Mouse (Mus musculus) intestine, postnatal 0 days (tissue): ENCODE results near the gene Gm10392. TPM values are rescaled to one million over a fixed set of nuclear protein-coding genes. Genes with fewer than 3 reads are reported as not detected.

Experiments used
- ATAC-seq: fragments of 200-750 bp; cut with Nextera tagmentation; 2 replicates; pipeline ENCODE4 v1.8.0; 2017; ENCODE audit warnings: mild to moderate bottlenecking, moderate TSS enrichment, moderate library complexity
- H3K27ac ChIP-seq: fragments of 300-500 bp; sonication (generic); 2 replicates; pipeline ENCODE4 v1.5.1; 2014; ENCODE audit warnings: mild to moderate bottlenecking, low read depth, low read length, moderate library complexity
- H3K27me3 ChIP-seq: fragments of 300-500 bp; sonication (generic); replicated peaks from 2 replicates; pipeline ENCODE4 v1.6.1; 2014; ENCODE audit warnings: low read length, mixed read lengths; ENCODE audit not compliant: control insufficient read depth, insufficient read depth
- H3K36me3 ChIP-seq: fragments of 300-500 bp; sonication (generic); 2 replicates; pipeline ENCODE4 v1.6.1; 2014; ENCODE audit warnings: mild to moderate bottlenecking, moderate library complexity; ENCODE audit not compliant: control insufficient read depth, insufficient read depth
- H3K4me1 ChIP-seq: fragments of 300-500 bp; sonication (generic); replicated peaks from 2 replicates; pipeline ENCODE4 v1.6.1; 2014; ENCODE audit warnings: antibody characterized with exemption, low read length, mixed read lengths; ENCODE audit not compliant: control insufficient read depth, insufficient read depth
- H3K4me2 ChIP-seq: fragments of 300-500 bp; sonication (generic); replicated peaks from 2 replicates; pipeline ENCODE4 v1.6.1; 2014; ENCODE audit warnings: low read depth, mild to moderate bottlenecking, moderate library complexity
- H3K4me3 ChIP-seq: fragments of 300-500 bp; sonication (generic); 2 replicates; pipeline ENCODE4 v1.5.1; 2014; ENCODE audit warnings: low read depth, low read length
- H3K9ac ChIP-seq: fragments of 300-500 bp; sonication (generic); 2 replicates; pipeline ENCODE4 v1.6.1; 2014; ENCODE audit warnings: mild to moderate bottlenecking, low read depth, low read length
- H3K9me3 ChIP-seq: fragments of 300-500 bp; sonication (generic); 2 replicates; pipeline ENCODE4 v1.6.1; 2016; ENCODE audit warnings: mixed run types; ENCODE audit not compliant: control insufficient read depth
- CTCF ChIP-seq: sonication (generic); IDR thresholded peaks from 2 replicates; pipeline ENCODE4 v1.5.1; 2016; ENCODE audit warnings: low read depth, mild to moderate bottlenecking, control low read depth, antibody characterized with exemption, moderate library complexity
- WGBS: fragments of 180-500 bp; shearing (Covaris S2); extraction: QIAGEN DNeasy Blood & Tissue Kit; methylation state at CpG from one replicate; pipeline ENCODE4 v1.1.7; 2014; 5-methylcytosine and 5-hydroxymethylcytosine counted together
- polyA plus RNA-seq: library from polyadenylated mRNA; unstranded; fragments of >200 nt; fragmentation: Nextera tagmentation; extraction: Ambion mirVana; gene quantifications from 2 replicates; pipeline ENCODE4 v1.2.1, GENCODE M21; 2015

Gene Gm10392
- polyA plus RNA-seq, 1 experiment from 2014 or later, result not detected

DNA sequence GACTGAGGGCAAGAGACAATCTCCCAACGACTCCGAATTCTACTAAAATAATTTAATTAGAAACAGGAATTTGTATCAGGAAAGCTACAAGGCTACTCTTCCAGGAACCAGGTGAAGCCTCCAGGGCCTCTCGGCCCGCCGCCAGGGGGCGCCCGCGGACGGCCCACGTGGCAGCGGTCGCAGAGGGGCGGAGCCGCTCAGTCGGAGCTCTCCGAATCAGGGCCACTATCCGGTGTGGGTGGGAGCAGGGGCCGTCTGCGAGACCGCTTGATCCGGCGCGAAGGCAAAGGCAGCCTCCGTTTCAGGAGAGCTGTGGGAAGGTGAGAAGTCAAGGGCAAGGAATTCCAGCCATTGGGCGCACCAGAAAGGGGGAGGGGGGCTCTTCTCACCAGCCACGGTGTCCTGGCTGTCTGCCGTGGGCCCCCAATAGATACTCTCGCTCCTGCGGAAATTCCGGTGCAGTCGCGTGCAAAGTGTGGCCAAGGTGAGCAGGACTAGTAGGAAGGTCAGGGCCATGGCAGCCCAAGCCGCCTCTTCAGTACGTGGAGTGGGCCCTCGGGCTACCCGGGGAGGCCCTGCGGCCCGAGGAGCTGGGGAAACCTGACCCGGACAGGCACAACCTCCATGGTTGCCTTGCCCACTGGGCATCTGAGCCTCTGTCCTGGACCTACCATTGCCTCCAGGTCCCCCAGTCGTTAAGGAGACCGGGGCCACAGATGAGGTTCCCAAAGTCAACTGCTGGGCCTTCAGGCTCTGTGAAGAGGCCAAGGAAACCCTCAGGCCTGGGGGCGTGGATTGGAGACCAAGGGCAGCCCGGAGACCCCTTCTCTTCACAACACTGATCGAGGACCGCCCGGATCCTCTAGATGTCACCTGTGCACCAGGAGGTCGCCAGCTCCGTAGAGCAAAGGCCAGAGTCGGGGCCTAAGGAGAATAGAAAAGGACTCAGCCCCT, 10.7 kb downstream of the Gm10392 start:
- peaks cover 16% of the 10 kb centered on the region; the same call in 1 of the 2 replicates for H3K4me1 ChIP-seq
- WGBS, result 26% methylated on average over 49 of the region's 49 CpGs
- H3K9me3 ChIP-seq, result no peaks in the 10 kb centered on the region
- peaks cover 30% of the 10 kb centered on the region for H3K36me3 ChIP-seq
- H3K27me3 ChIP-seq, result no peaks in the 10 kb centered on the region
- peak overlapping the region; percentile 7; the same call in 1 of the 2 replicates for H3K4me3 ChIP-seq
- H3K4me2 ChIP-seq, result peak overlapping the region; percentile 60
- TF ChIP-seq CTCF, result peak; percentile 95
- peak; percentile 19; the same call in 1 of the 2 replicates for ATAC-seq
- 0 out of 2 replicates have a peak overlapping the region, but pooled peaks have one; percentile 65 for H3K27ac ChIP-seq
- H3K9ac ChIP-seq, result no peak overlapping the region

DNA sequence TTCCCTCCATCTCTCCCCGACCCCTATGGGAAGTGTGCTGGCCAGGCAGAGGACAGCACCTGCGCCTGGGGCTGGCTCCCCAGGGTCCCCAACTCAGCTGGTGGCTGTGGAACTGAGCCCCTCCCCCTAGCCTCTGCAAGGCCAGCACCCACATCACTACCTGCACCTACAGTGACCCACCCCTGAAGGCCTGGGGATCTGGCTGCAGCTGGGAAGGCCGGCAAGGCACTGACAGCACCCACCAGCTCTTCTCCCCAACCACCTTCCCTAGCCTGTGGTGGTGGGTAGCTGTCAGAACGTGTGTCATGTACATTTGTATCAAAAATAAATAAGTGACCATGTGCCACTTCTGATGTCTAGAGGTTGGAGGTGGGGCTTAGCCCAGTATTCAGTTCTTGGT, 11.6 kb downstream of the Gm10392 start:
- Histone ChIP-seq H3K4me2 (no peak overlapping the region), H3K9me3 (no peaks in the 10 kb centered on the region), H3K4me3 (no peak overlapping the region), H3K27ac (peak overlapping the region; percentile 65), H3K9ac (no peak overlapping the region), H3K36me3 (peaks cover 40% of the 10 kb centered on the region), H3K4me1 (peaks cover 19% of the 10 kb centered on the region), H3K27me3 (no peaks in the 10 kb centered on the region)
- WGBS, result 70% methylated on average over 4 of the region's 4 CpGs
- no peak for TF ChIP-seq CTCF
- ATAC-seq, result no peak

DNA sequence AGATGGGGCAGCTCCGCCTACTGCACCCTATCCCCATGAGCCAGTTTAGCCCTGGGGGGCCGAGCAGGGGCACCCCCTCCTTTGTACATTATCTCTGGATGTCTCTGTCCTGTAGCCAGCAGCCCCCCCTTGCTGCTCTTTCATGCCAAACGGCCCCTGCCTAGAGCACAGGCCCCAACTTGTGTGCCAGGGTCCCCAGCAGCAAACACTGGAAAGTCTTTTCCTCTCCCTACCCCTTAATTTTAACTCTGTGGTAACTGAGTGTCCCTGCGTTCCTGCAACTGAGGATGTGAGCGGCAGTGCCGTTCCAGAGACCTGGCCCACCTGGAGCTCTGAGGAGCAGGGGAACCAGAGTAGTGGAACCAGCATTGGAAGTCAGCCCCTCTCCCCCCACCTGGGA, 12.1 kb downstream of the Gm10392 start:
- Histone ChIP-seq H3K9ac (no peak overlapping the region), H3K4me2 (no peak overlapping the region), H3K27me3 (no peaks in the 10 kb centered on the region), H3K4me3 (no peak overlapping the region), H3K9me3 (no peaks in the 10 kb centered on the region), H3K4me1 (peaks cover 15% of the 10 kb centered on the region), H3K36me3 (peaks cover 41% of the 10 kb centered on the region), H3K27ac (peak overlapping the region; percentile 65)
- 79% methylated on average over 6 of the region's 6 CpGs for WGBS
- no peak for TF ChIP-seq CTCF
- no peak for ATAC-seq

- Histone ChIP-seq H3K9ac (no peak overlapping the region), H3K4me3 (no peak overlapping the region), H3K27me3 (no peaks in the 10 kb centered on the region), H3K9me3 (no peaks in the 10 kb centered on the region), H3K36me3 (peaks cover 44% of the 10 kb centered on the region), H3K27ac (peak overlapping the region; percentile 94), H3K4me1 (peaks cover 15% of the 10 kb centered on the region), H3K4me2 (peak overlapping the region; percentile 51; the same call in 1 of the 2 replicates)
- 38% methylated on average over 14 of the region's 14 CpGs for WGBS
- peak; percentile 38; the same call in 1 of the 2 replicates for TF ChIP-seq CTCF
- peak; percentile 86 for ATAC-seq
Observed at GRCm38 (mm10) chr11:77506273-77506672, 12.7 kb downstream of the Gm10392 start.

GRCm38 (mm10) chr11:77505291-77505980, 13.6 kb downstream of the Gm10392 start:
- peaks cover 52% of the 10 kb centered on the region for H3K36me3 ChIP-seq
- H3K4me1 ChIP-seq, result peaks cover 15% of the 10 kb centered on the region
- 0 out of 2 replicates have a peak overlapping the region, but pooled peaks have one; percentile 7 for H3K9ac ChIP-seq
- H3K27me3 ChIP-seq, result no peaks in the 10 kb centered on the region
- no peaks in the 10 kb centered on the region for H3K9me3 ChIP-seq
- TF ChIP-seq CTCF, result peak; percentile 35; the same call in 1 of the 2 replicates
- ATAC-seq, result peak; percentile 74
- H3K27ac ChIP-seq, result peak overlapping the region; percentile 94
- WGBS, result 67% methylated on average over 22 of the region's 22 CpGs
- H3K4me2 ChIP-seq, result peak overlapping the region; percentile 51
- no peak overlapping the region for H3K4me3 ChIP-seq

GRCm38 (mm10) chr11:77504377-77504776, 14.6 kb downstream of the Gm10392 start:
- Histone ChIP-seq H3K4me1 (peaks cover 15% of the 10 kb centered on the region), H3K27me3 (no peaks in the 10 kb centered on the region), H3K4me2 (no peak overlapping the region), H3K36me3 (peaks cover 62% of the 10 kb centered on the region), H3K9me3 (no peaks in the 10 kb centered on the region), H3K27ac (peak overlapping the region; percentile 94), H3K9ac (no peak overlapping the region), H3K4me3 (no peak overlapping the region)
- no peak for TF ChIP-seq CTCF
- WGBS, result 91% methylated on average over 19 of the region's 19 CpGs
- ATAC-seq, result no peak
